Mouse (Mus musculus): ENCODE data around the gene Cmss1.

- TF ChIP-seq USF1 (IDR thresholded peaks at IDR 0.05; ENCODE audit: low read depth) = no peak
- TF ChIP-seq CEBPB (IDR thresholded peaks at IDR 0.05; ENCODE audit: insufficient read depth, poor library complexity, severe bottlenecking) = no peak
- TF ChIP-seq E2F4 (IDR thresholded peaks at IDR 0.05; ENCODE audit: insufficient read depth) = no peak
- TF ChIP-seq POLR2A (IDR thresholded peaks at IDR 0.05; ENCODE audit: insufficient read length, low read depth) = no peak
- no peak for TF ChIP-seq REST (IDR thresholded peaks at IDR 0.05; ENCODE audit: insufficient read depth, insufficient read length)
- TF ChIP-seq TCF12 (IDR thresholded peaks at IDR 0.05; ENCODE audit: insufficient read depth, poor library complexity, severe bottlenecking) = no peak
- no peak for TF ChIP-seq SRF (IDR thresholded peaks at IDR 0.05; ENCODE audit: control insufficient read depth, insufficient read length, low read depth)
- TF ChIP-seq MYOG (IDR thresholded peaks at IDR 0.05; ENCODE audit: control insufficient read depth in 1 of 3, insufficient read depth in 1 of 3, insufficient read length in 2 of 3, low read depth in 2 of 3) = no peak
Observed at GRCm38 (mm10) chr16:57469301-57469700, 137.4 kb downstream of the Cmss1 start.

Measured in myocyte (in vitro differentiated cells).